ENCODE assay signal across 15 mouse cellular contexts in the genomic region with DNA sequence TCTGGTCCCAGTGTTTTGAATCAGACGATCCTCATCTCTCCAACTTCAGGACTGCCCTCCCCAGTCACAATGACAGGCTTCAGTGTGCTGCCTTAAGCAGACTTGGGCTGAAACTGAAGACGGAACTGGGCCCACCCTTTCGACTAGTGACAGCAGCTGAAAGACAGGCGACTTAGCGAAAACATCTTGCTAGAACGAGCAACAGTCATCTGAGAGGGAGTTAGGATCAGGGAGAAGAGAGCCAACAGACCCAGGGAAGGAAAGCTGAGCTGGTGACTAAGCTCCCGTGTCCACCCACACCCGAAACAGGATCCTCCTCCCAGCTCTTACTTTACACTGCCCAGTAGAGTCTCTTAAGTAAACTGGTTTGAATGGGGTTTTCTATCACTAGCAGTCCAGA.
DNase-seq lines count a peak whose midpoint lies in the region; ATAC-seq lines count a peak whose summit lies in the region.
"Had no signal": no experiment of that assay in that cellular context is flagged by ENCODE, and none has a peak within 500 bp of the region (broad histone marks: within the 10 kb centered on the region; RNA-seq: fewer than 3 reads in every experiment).

No protein-coding gene starts in this region.

- no peak overlapping the region for H3K4me3 ChIP-seq in midbrain, embryonic 13.5 days (replicated peaks)
- H3K4me3 ChIP-seq: hindbrain, embryonic 13.5 days; limb, embryonic 10.5 days; liver, embryonic 12.5 days; neural tube, embryonic 15.5 days had no signal

- no peak overlapping the region for H3K27ac ChIP-seq in midbrain, embryonic 13.5 days
- H3K27ac ChIP-seq: hindbrain, embryonic 13.5 days; limb, embryonic 10.5 days; liver, embryonic 12.5 days; neural tube, embryonic 15.5 days had no signal

- H3K9ac ChIP-seq in midbrain, embryonic 13.5 days (replicated peaks), result no peak overlapping the region
- H3K9ac ChIP-seq: hindbrain, embryonic 13.5 days; liver, embryonic 12.5 days; neural tube, embryonic 15.5 days had no signal

- no peak overlapping the region for H3K4me2 ChIP-seq in midbrain, embryonic 13.5 days (replicated peaks)
- H3K4me2 ChIP-seq: hindbrain, embryonic 13.5 days; liver, embryonic 12.5 days; neural tube, embryonic 15.5 days had no signal

- no peak for ATAC-seq in midbrain, embryonic 13.5 days
- ATAC-seq: intestine, embryonic 16.5 days; liver, embryonic 12.5 days had no signal

- no peaks in the 10 kb centered on the region for H3K36me3 ChIP-seq in midbrain, embryonic 13.5 days
- H3K36me3 ChIP-seq: hindbrain, embryonic 13.5 days; limb, embryonic 10.5 days; liver, embryonic 12.5 days; neural tube, embryonic 15.5 days had no signal

- no peaks in the 10 kb centered on the region for H3K9me3 ChIP-seq in midbrain, embryonic 13.5 days
- H3K9me3 ChIP-seq: hindbrain, embryonic 13.5 days; limb, embryonic 10.5 days; liver, embryonic 12.5 days; neural tube, embryonic 15.5 days had no signal

- H3K4me1 ChIP-seq in midbrain, embryonic 13.5 days (replicated peaks), result peaks cover 4% of the 10 kb centered on the region
- H3K4me1 ChIP-seq: hindbrain, embryonic 13.5 days; limb, embryonic 10.5 days; liver, embryonic 12.5 days; neural tube, embryonic 15.5 days had no signal

- intact Hi-C loops in left cerebral cortex, postnatal 10 days (cut with DNase I), result no loop called here

- DNase-seq in left cerebral cortex, adult 18-20 months (ENCODE audit: low spot score in 2 of 2), result peak; percentile 15 to 22
- no peak for DNase-seq in left cerebral cortex, postnatal 10 days (ENCODE audit: extremely low spot score in 1 of 2, low spot score in 2 of 2)
- DNase-seq in 3T3-L1 (ENCODE audit: low read depth, low spot score), result peak; percentile 46
- peak; percentile 52 for DNase-seq in NIH3T3 (ENCODE audit: low read depth)
- DNase-seq in gastrocnemius, postnatal 25 days, result peak; percentile 59
- no peak for DNase-seq in ovary, postnatal 36 days (ENCODE audit: low spot score)
- DNase-seq: cerebellum, postnatal 25 days; heart, postnatal 10 days had no signal

- no peaks in the 10 kb centered on the region for H3K27me3 ChIP-seq in midbrain, embryonic 13.5 days
- H3K27me3 ChIP-seq: CH12.LX; hindbrain, embryonic 13.5 days; liver, embryonic 12.5 days; neural tube, embryonic 15.5 days had no signal

- WGBS in midbrain, embryonic 13.5 days, result 68% methylated on average over 8 of the region's 8 CpGs

Comparison
In these comparisons a context has a peak if more than half of its experiments do, and no peak if none do; other contexts are left out.
1. DNase-seq: peak in left cerebral cortex, adult 18-20 months (2 of 2), 3T3-L1 (single experiment), NIH3T3 (single experiment) and gastrocnemius, postnatal 25 days (single experiment); none in left cerebral cortex, postnatal 10 days (0 of 2) and ovary, postnatal 36 days (single experiment).